Mouse (Mus musculus): ENCODE measurements around the gene Olfr361.
"Not testable (repeated sequence)": the region's sequence is repeated elsewhere in the genome, so short reads cannot be mapped to it uniquely, and the experiment has no call there.

Olfr361 gene

DNA sequence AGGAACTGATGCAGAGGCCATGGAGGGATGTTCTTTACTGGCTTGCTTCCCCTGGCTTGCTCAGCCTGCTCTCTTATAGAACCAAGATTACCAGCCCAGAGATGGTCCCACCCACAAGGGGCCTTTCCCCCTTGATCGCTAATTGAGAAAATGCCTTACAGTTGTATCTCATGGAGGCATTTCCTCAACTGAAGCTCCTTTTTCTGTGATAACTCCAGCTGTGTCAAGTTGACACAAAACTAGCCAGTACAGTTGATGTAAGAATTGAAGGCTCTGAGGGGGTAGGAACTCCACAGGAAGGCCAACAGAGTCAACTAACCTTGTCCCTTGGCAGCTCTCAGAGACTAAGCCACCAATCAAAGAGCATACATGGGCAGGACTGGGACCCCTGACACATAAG is at the start of gene Olfr361:
Olfr361 (minus strand) TSS at position 101 of the 400 bp plus-strand sequence.
- not testable (repeated sequence) for DNase-seq (ENCODE audit: low read depth, low spot score)

DNA sequence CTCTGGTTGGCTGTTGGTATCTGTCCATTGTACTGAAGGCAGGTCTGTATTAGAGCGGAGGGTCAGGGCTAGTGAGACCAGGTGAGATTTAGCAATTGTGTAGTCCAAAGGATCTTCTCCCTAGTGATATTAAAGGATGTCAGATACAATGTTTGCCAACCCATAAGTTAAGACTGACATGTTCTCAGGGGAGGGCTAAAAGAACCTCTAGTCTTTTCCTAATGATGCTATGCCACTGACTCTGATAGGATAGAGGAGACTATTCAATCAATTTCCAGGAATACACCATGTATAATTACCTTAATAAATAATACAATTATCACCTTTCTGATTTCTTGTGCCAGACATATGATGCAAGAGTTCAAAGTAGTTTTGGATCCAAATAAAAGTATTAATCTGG is 28.7 kb upstream of the Olfr361 start, which contains the start of gene Olfr362:
Olfr362 (minus strand) TSS at position 101 of the 400 bp plus-strand sequence.
- no peak for DNase-seq (ENCODE audit: low read depth, low spot score)

GRCm38 (mm10) chr2:37065446-37065845 is 23.6 kb downstream of the Olfr361 start, which contains the start of gene Olfr360:
Olfr360 (plus strand) TSS chr2:37065746.
- DNase-seq (ENCODE audit: low read depth, low spot score), result no peak
